Mouse (Mus musculus) mature B cell (primary cell): ENCODE data around the gene Mphosph9.
"Not testable (repeated sequence)": the region's sequence is repeated elsewhere in the genome, so short reads cannot be mapped to it uniquely, and the experiment has no call there.

Source experiments
- in situ Hi-C: fragments of 300-500 bp; cut with MboI; formaldehyde crosslinking; loops from 2 replicates; pipeline ENCODE4 v1.14.3; 2019

The Mphosph9 gene

GRCm38 (mm10) chr5:124327510-124328364, at the start of gene Mphosph9, which contains the start of gene 2810006K23Rik:
Gene Mphosph9 (minus strand): TSS chr5:124327972.
Gene 2810006K23Rik (plus strand): TSS chr5:124328089.
- in situ Hi-C loops = no loop called here

- in situ Hi-C loops = no loop called here
These were observed 49.4 kb upstream of the Mphosph9 start for GRCm38 (mm10) chr5:124377149-124377548.

GRCm38 (mm10) chr5:124376401-124376800, 48.6 kb upstream of the Mphosph9 start:
- in situ Hi-C loops = no loop called here

GRCm38 (mm10) chr5:124374298-124374697, 46.5 kb upstream of the Mphosph9 start:
- in situ Hi-C loops = no loop called here

- in situ Hi-C loops = no loop called here
These were observed 38.9 kb upstream of the Mphosph9 start for GRCm38 (mm10) chr5:124366721-124367120.

GRCm38 (mm10) chr5:124365754-124366153, 38.0 kb upstream of the Mphosph9 start:
- in situ Hi-C loops = no loop called here

GRCm38 (mm10) chr5:124364173-124364918, 36.6 kb upstream of the Mphosph9 start:
- in situ Hi-C loops = no loop called here

GRCm38 (mm10) chr5:124362982-124363381, 35.2 kb upstream of the Mphosph9 start, which contains the start of gene Cdk2ap1:
Gene Cdk2ap1 (minus strand): TSS chr5:124363082.
- in situ Hi-C loops = not testable (repeated sequence)

- in situ Hi-C loops = no loop called here
These were observed 31.9 kb upstream of the Mphosph9 start for GRCm38 (mm10) chr5:124359641-124360040.

GRCm38 (mm10) chr5:124356695-124357094, 28.9 kb upstream of the Mphosph9 start:
- in situ Hi-C loops = no loop called here

GRCm38 (mm10) chr5:124355425-124355959, 27.7 kb upstream of the Mphosph9 start:
- in situ Hi-C loops = no loop called here

- in situ Hi-C loops = no loop called here
These were observed 27.0 kb upstream of the Mphosph9 start for GRCm38 (mm10) chr5:124354574-124355424.

- in situ Hi-C loops = no loop called here
These were observed 26.2 kb upstream of the Mphosph9 start for GRCm38 (mm10) chr5:124353726-124354547.

- in situ Hi-C loops = no loop called here
These were observed 25.4 kb upstream of the Mphosph9 start for GRCm38 (mm10) chr5:124353011-124353725.

- in situ Hi-C loops = no loop called here
These were observed 24.6 kb upstream of the Mphosph9 start for GRCm38 (mm10) chr5:124352141-124352920.

GRCm38 (mm10) chr5:124351604-124352003, 23.8 kb upstream of the Mphosph9 start:
- in situ Hi-C loops = no loop called here

GRCm38 (mm10) chr5:124351111-124351560, 23.4 kb upstream of the Mphosph9 start:
- in situ Hi-C loops = no loop called here

GRCm38 (mm10) chr5:124350350-124350749, 22.6 kb upstream of the Mphosph9 start:
- in situ Hi-C loops = no loop called here

GRCm38 (mm10) chr5:124349196-124349595, 21.4 kb upstream of the Mphosph9 start:
- in situ Hi-C loops = no loop called here
